Mouse (Mus musculus) intestine, postnatal 0 days (tissue): ENCODE data around the gene Efcab11. TPM values are rescaled to one million over a fixed set of nuclear protein-coding genes. Genes with fewer than 3 reads are reported as not detected.

ENCODE experiments used
- ATAC-seq: fragments of 200-750 bp; cut with Nextera tagmentation; 2 replicates; pipeline ENCODE4 v1.8.0; 2017; ENCODE audit warnings: mild to moderate bottlenecking, moderate TSS enrichment, moderate library complexity
- H3K27ac ChIP-seq: fragments of 300-500 bp; sonication (generic); 2 replicates; pipeline ENCODE4 v1.5.1; 2014; ENCODE audit warnings: mild to moderate bottlenecking, low read depth, low read length, moderate library complexity
- H3K27me3 ChIP-seq: fragments of 300-500 bp; sonication (generic); replicated peaks from 2 replicates; pipeline ENCODE4 v1.6.1; 2014; ENCODE audit warnings: low read length, mixed read lengths; ENCODE audit not compliant: control insufficient read depth, insufficient read depth
- H3K36me3 ChIP-seq: fragments of 300-500 bp; sonication (generic); 2 replicates; pipeline ENCODE4 v1.6.1; 2014; ENCODE audit warnings: mild to moderate bottlenecking, moderate library complexity; ENCODE audit not compliant: control insufficient read depth, insufficient read depth
- H3K4me1 ChIP-seq: fragments of 300-500 bp; sonication (generic); replicated peaks from 2 replicates; pipeline ENCODE4 v1.6.1; 2014; ENCODE audit warnings: antibody characterized with exemption, low read length, mixed read lengths; ENCODE audit not compliant: control insufficient read depth, insufficient read depth
- H3K4me2 ChIP-seq: fragments of 300-500 bp; sonication (generic); replicated peaks from 2 replicates; pipeline ENCODE4 v1.6.1; 2014; ENCODE audit warnings: low read depth, mild to moderate bottlenecking, moderate library complexity
- H3K4me3 ChIP-seq: fragments of 300-500 bp; sonication (generic); 2 replicates; pipeline ENCODE4 v1.5.1; 2014; ENCODE audit warnings: low read depth, low read length
- H3K9ac ChIP-seq: fragments of 300-500 bp; sonication (generic); 2 replicates; pipeline ENCODE4 v1.6.1; 2014; ENCODE audit warnings: mild to moderate bottlenecking, low read depth, low read length
- H3K9me3 ChIP-seq: fragments of 300-500 bp; sonication (generic); 2 replicates; pipeline ENCODE4 v1.6.1; 2016; ENCODE audit warnings: mixed run types; ENCODE audit not compliant: control insufficient read depth
- CTCF ChIP-seq: sonication (generic); IDR thresholded peaks from 2 replicates; pipeline ENCODE4 v1.5.1; 2016; ENCODE audit warnings: low read depth, mild to moderate bottlenecking, control low read depth, antibody characterized with exemption, moderate library complexity
- WGBS: fragments of 180-500 bp; shearing (Covaris S2); extraction: QIAGEN DNeasy Blood & Tissue Kit; methylation state at CpG from one replicate; pipeline ENCODE4 v1.1.7; 2014; 5-methylcytosine and 5-hydroxymethylcytosine counted together
- polyA plus RNA-seq: library from polyadenylated mRNA; unstranded; fragments of >200 nt; fragmentation: Nextera tagmentation; extraction: Ambion mirVana; gene quantifications from 2 replicates; pipeline ENCODE4 v1.2.1, GENCODE M21; 2015

Efcab11 gene
- polyA plus RNA-seq, 1 experiment from 2014 or later = 3.2 TPM

GRCm38 (mm10) chr12:99715129-99716037 is 168.9 kb downstream of the Efcab11 start:
- H3K4me1 ChIP-seq = no peaks in the 10 kb centered on the region
- TF ChIP-seq CTCF = no peak
- H3K9ac ChIP-seq = no peak overlapping the region
- no peaks in the 10 kb centered on the region for H3K27me3 ChIP-seq
- 80% methylated on average over 9 of the region's 9 CpGs for WGBS
- H3K4me3 ChIP-seq = no peak overlapping the region
- H3K27ac ChIP-seq = no peak overlapping the region
- H3K9me3 ChIP-seq = no peaks in the 10 kb centered on the region
- ATAC-seq = no peak
- H3K36me3 ChIP-seq = no peaks in the 10 kb centered on the region
- H3K4me2 ChIP-seq = no peak overlapping the region

DNA sequence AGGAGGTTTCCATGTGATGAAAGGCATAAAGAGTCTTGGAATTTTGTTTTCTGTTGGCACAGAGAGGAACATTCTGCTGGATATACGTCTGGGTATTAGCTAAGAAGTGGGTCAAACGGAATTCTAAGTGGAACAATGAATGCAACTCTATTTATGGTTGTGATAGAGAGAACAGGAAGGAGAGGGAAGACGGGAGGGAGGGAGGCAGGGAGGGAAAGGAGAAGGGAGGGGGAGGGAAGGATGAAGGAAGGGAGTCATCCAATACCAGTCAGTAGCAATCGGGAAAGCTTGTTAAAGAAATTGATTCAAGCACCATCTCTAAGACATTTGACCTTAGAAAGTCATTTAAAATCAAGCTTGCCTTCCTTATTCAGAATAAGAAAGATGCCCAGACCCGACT is 172.0 kb downstream of the Efcab11 start:
- H3K36me3 ChIP-seq = no peaks in the 10 kb centered on the region
- H3K4me2 ChIP-seq = no peak overlapping the region
- ATAC-seq = no peak
- WGBS = 45% methylated on average over 5 of the region's 5 CpGs
- H3K9ac ChIP-seq = no peak overlapping the region
- no peak overlapping the region for H3K27ac ChIP-seq
- no peaks in the 10 kb centered on the region for H3K27me3 ChIP-seq
- H3K4me1 ChIP-seq = no peaks in the 10 kb centered on the region
- TF ChIP-seq CTCF = no peak
- H3K4me3 ChIP-seq = no peak overlapping the region
- no peaks in the 10 kb centered on the region for H3K9me3 ChIP-seq

- no peak for TF ChIP-seq CTCF
- 83% methylated on average over 8 of the region's 8 CpGs for WGBS
- Histone ChIP-seq H3K4me1 (no peaks in the 10 kb centered on the region), H3K4me3 (no peak overlapping the region), H3K27ac (no peak overlapping the region), H3K36me3 (no peaks in the 10 kb centered on the region), H3K4me2 (no peak overlapping the region), H3K27me3 (no peaks in the 10 kb centered on the region), H3K9ac (no peak overlapping the region), H3K9me3 (no peaks in the 10 kb centered on the region)
- ATAC-seq = no peak
Measured at GRCm38 (mm10) chr12:99702248-99702647, 182.0 kb downstream of the Efcab11 start.

DNA sequence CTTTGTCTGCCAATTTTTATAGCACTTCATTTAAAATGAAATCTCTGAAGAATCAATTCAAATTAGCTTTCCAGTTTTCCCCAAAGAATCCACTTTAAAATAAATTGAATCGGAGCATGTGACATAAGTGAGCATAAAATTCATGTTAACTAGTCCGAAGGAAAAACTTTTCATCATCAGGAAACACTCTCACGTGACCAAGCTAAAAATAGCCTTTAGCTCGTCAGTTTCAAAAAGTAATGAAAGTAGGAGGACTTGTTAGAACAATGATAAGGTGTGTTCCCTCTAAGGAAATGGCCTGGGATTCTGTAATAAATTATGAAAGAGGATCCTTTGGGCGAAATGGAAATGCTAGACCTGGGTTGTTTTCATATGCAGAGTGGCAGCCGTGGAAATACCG is 183.9 kb downstream of the Efcab11 start:
- Histone ChIP-seq H3K27ac (no peak overlapping the region), H3K9me3 (no peaks in the 10 kb centered on the region), H3K36me3 (no peaks in the 10 kb centered on the region), H3K4me2 (no peak overlapping the region), H3K4me3 (no peak overlapping the region), H3K4me1 (no peaks in the 10 kb centered on the region), H3K9ac (no peak overlapping the region), H3K27me3 (no peaks in the 10 kb centered on the region)
- ATAC-seq = no peak
- TF ChIP-seq CTCF = no peak
- 67% methylated on average over 7 of the region's 7 CpGs for WGBS

DNA sequence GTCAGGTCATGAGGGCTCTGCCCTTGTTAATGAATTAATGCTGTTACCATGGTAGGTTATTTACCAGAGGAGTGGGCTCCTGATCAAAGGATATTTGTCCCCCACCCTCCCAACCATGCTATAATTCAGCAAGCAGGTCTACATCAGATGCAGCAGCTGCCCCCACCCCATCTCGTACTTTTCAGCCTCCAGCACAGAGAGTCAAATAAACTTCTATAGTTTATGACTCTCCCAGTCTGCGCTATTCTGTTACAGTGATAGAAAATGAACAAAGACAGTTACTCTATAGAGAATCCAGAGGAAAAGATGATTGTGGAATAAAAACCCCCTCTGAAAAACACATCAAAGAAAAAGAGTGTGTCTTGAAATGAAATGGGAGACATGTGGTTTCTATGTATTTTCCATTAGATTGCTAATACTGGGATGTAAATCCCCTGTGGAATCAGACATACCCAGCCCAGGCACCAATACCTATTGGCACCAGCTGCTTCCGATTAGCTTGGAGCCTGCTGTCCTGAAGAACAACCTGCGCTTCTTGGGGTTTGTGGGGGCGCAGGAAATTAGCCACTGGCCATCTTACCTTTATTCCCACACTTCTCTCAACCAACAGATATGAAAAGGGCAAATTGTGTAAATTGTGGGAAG is 184.7 kb downstream of the Efcab11 start:
- TF ChIP-seq CTCF = no peak
- no peak overlapping the region for H3K27ac ChIP-seq
- no peak overlapping the region for H3K9ac ChIP-seq
- no peaks in the 10 kb centered on the region for H3K9me3 ChIP-seq
- WGBS = 78% methylated on average over 5 of the region's 5 CpGs
- H3K4me3 ChIP-seq = no peak overlapping the region
- ATAC-seq = no peak
- no peaks in the 10 kb centered on the region for H3K4me1 ChIP-seq
- H3K27me3 ChIP-seq = no peaks in the 10 kb centered on the region
- H3K36me3 ChIP-seq = no peaks in the 10 kb centered on the region
- H3K4me2 ChIP-seq = no peak overlapping the region

- no peaks in the 10 kb centered on the region for H3K4me1 ChIP-seq
- WGBS = 92% methylated on average over 3 of the region's 3 CpGs
- H3K36me3 ChIP-seq = no peaks in the 10 kb centered on the region
- ATAC-seq = no peak
- no peak for TF ChIP-seq CTCF
- H3K9ac ChIP-seq = no peak overlapping the region
- no peaks in the 10 kb centered on the region for H3K9me3 ChIP-seq
- H3K27ac ChIP-seq = no peak overlapping the region
- H3K4me3 ChIP-seq = no peak overlapping the region
- H3K4me2 ChIP-seq = no peak overlapping the region
- no peaks in the 10 kb centered on the region for H3K27me3 ChIP-seq
Measured at GRCm38 (mm10) chr12:99694066-99694465, 190.2 kb downstream of the Efcab11 start.
